Mouse (Mus musculus): ENCODE measurements around the gene P2rx6.
"Not testable (repeated sequence)": the region's sequence is repeated elsewhere in the genome, so short reads cannot be mapped to it uniquely, and the experiment has no call there.

P2rx6 gene

GRCm38 (mm10) chr16:17561751-17562208 is at the start of gene P2rx6:
P2rx6 (plus strand) TSS chr16:17561885.
- no peak for DNase-seq (ENCODE audit: low spot score in 2 of 2)

DNA sequence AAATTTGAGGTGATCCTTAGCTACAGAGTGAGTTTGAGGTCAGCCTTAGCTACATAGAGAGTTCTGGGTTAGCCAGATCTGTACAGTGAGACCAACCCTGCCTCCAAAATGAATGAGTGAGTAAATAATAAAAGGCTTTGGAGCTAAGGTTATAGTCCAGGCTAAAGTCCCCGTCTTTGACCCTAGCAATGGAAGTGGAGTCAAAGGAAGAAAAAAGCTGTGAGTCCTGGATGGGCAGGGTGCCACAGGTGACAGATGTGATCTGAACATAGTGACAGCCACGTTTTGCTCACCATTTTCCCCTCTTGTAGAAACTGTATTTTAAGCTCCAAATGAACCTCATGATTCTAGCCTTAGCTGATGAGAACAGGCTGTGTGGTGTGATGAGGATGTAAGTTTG is 42.8 kb upstream of the P2rx6 start:
- DNase-seq (ENCODE audit: low spot score in 2 of 2) = no peak

- DNase-seq (ENCODE audit: low spot score in 2 of 2) = no peak
Measured at GRCm38 (mm10) chr16:17524156-17524555, 37.5 kb upstream of the P2rx6 start.

DNA sequence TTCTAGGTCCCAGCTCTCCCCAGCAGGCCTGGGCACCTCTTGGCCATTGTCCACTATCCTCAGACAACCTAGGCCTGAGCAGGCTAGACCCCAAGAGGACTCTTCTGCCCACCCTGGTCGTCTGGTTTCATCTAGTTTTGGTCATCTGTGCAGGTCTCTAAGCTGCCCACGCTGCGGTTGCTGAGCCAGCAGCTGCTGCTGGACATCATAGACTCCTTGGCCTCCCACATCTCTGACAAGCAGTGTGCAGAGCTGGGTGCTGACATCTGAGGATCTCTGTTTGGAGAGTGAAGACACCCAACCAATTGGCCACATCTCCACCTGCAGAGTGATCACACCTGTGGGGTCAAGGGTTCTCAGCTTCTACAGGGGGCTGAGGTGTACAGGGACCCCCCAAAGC is 36.2 kb upstream of the P2rx6 start:
- no peak for DNase-seq (ENCODE audit: low spot score in 2 of 2)

DNA sequence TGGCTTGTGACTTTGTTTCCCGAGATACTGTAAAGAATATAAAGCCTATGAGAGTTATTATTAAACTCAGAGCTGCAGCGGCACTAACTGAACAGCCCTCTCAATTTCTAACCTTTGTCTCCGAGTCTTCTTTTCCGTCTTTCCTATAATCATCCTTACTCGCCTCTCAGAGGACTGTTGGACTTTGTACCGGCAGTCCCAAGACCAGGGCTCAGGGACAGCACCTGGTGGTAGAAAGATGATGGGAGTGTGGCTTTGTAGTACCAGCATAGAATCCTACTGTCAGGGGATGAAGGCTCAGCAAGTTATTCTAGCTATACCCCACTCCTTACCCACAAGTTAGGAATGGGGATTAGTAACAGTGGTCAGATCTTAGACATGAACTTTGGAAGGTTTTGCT is 35.5 kb upstream of the P2rx6 start:
- no peak for DNase-seq (ENCODE audit: low spot score in 2 of 2)

DNA sequence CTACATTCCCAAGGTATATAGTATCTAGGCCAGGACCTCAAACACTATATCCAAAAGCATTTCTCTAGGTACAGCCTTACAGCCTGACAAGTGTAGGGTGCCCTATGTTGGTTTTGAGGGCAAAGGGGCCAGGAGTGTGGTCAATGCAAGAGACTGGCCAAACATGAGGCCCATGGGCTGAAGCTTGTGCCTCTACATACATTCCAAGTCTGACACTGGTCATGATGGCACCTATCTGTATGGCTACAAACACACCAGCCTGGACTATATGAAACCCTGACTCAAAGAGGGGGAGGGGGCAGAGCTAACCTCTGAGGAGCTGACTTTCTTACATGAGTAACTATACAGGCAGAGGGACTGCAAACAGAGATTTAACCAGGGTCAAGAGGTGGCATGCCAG is 34.1 kb upstream of the P2rx6 start:
- DNase-seq (ENCODE audit: low spot score in 2 of 2) = no peak

DNA sequence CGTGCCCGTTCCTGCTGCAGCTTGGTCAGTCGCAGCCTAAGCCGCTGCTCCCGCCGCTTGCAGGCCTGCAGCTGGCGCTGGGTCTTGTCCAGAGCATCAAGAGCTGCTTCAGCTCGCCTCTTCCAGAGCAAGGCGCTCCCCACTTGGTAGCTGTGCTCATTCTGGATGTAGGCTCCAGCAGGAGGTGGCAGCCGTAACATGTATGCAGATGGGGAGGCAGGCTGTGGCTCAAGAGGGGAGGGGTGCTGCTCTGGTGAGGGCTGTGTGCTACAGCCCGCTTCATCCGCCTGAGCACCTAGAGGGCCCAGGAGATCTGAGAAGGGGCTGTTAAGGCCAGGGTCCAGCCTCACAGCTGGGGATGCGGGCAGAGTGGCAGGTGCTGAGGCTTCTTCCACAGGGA is 33.4 kb upstream of the P2rx6 start:
- no peak for DNase-seq (ENCODE audit: low spot score in 2 of 2)

GRCm38 (mm10) chr16:17529981-17530586 is 31.6 kb upstream of the P2rx6 start:
- no peak for DNase-seq (ENCODE audit: low spot score in 2 of 2)

- DNase-seq (ENCODE audit: low spot score in 2 of 2) = peak; percentile 96
Measured at GRCm38 (mm10) chr16:17530640-17531288, 30.9 kb upstream of the P2rx6 start, which contains the start of gene Thap7. Thap7 (minus strand) TSS chr16:17531136.

DNA sequence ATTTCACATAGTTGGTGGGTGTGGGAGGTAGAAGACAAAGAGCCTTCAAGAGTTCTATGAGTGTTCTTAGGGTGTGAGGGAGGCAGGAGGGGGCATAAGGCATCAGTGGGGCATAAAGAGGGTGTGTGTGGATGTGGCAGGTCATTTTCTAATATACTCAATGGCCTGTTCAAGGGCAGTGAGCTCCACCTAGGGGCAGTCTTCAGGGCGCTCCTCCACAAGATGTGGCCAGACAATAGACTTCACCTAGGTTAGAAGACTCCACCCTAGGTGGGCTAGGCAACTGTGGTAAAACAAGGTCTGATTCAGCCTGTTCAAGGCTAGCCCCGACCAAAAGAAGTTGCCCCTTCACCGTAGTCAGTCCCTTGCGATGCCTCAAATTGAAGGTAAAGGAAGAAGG is 29.4 kb upstream of the P2rx6 start:
- DNase-seq (ENCODE audit: low spot score in 2 of 2) = no peak

GRCm38 (mm10) chr16:17532676-17533329 is 28.9 kb upstream of the P2rx6 start:
- DNase-seq (ENCODE audit: low spot score in 2 of 2) = no peak

GRCm38 (mm10) chr16:17536584-17536983 is 25.1 kb upstream of the P2rx6 start:
- DNase-seq (ENCODE audit: low spot score in 2 of 2) = no peak

- no peak for DNase-seq (ENCODE audit: low spot score in 2 of 2)
Measured at GRCm38 (mm10) chr16:17542632-17543031, 19.1 kb upstream of the P2rx6 start.

DNA sequence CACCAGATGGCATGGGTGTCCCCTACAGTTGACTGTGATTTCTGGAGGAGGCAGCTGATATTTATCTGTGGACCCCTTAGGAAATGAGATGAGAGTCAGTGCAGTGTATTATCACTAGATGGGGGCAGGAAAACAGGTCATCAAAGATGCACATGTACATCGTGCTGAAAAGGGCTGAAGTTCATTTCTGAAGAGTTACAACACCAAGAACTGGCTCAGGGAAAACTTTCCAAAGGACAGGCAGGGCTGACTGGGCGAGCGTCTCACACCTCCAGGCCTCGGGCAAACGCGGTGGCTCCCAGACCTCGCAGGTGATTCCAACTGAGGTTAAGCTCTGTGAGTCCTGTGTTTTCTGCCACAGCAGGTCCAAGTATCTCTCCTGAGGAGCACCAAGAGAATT is 8.8 kb upstream of the P2rx6 start:
- no peak for DNase-seq (ENCODE audit: low spot score in 2 of 2)

- no peak for DNase-seq (ENCODE audit: low spot score in 2 of 2)
Measured at GRCm38 (mm10) chr16:17553910-17554685, 7.6 kb upstream of the P2rx6 start.

GRCm38 (mm10) chr16:17554702-17555101 is 7.0 kb upstream of the P2rx6 start:
- DNase-seq (ENCODE audit: low spot score in 2 of 2) = not testable (repeated sequence)

DNA sequence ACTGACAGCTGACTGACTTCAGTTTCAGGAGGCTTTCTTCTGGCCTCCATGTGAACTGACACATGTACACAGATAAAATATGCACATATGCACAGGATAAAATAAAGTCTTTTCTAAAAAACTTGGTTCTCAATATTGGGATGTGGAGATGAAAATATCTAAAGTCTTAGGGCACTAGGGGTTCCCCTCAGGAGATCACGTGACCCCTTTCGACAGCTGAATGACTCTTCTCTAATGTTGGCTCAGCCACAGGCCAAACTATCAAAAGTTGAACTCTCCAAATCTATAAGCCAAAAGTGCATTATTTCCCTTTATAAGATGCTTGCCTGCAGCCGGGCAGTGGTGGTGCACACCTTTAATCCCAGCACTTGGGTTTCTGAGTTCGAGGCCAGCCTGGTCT is 5.5 kb upstream of the P2rx6 start:
- DNase-seq (ENCODE audit: low spot score in 2 of 2) = no peak

DNA sequence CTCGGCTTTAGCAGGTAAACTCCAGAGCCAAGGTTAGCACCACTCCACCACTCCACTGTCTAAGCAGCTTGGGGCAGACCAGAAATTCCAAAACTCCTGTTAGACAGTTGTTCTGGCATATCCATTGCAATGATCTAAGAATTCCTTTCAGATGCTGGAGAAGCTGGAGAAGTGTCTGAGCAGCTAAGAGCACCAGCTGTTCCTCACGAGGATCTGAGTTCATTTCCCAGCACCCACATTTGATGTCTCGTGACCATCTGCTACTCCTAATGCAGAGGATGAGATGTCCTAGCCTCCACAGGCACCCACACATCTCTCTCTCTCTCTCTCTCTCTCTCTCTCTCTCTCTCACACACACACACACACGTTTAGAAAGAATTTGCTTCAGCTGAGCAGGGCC is 4.8 kb upstream of the P2rx6 start:
- DNase-seq (ENCODE audit: low spot score in 2 of 2) = no peak

GRCm38 (mm10) chr16:17557947-17558480 is 3.7 kb upstream of the P2rx6 start:
- peak; percentile 81 to 85 for DNase-seq (ENCODE audit: low spot score in 2 of 2)

- DNase-seq (ENCODE audit: low spot score in 2 of 2) = no peak
Measured at GRCm38 (mm10) chr16:17558811-17559210, 2.9 kb upstream of the P2rx6 start.

GRCm38 (mm10) chr16:17559396-17560027 is 2.2 kb upstream of the P2rx6 start:
- DNase-seq (ENCODE audit: low spot score in 2 of 2) = no peak

All from frontal cortex, postnatal 36 days (tissue).